Mouse (Mus musculus) cortical plate, adult 2 months (tissue): Measurements from ENCODE around the gene Man2c1. TPM values are rescaled to one million over a fixed set of nuclear protein-coding genes. Genes with fewer than 3 reads are reported as not detected.

Experiments used
- H3K27ac ChIP-seq: fragments of 200-500 bp; 2 replicates; pipeline ENCODE4 v1.5.1; 2012; ENCODE audit warnings: low read length, control low read depth, inconsistent platforms; ENCODE audit not compliant: insufficient read depth
- H3K4me1 ChIP-seq: fragments of 200-500 bp; 2 replicates; pipeline ENCODE4 v1.6.1; 2011; ENCODE audit warnings: low read length; ENCODE audit not compliant: control insufficient read depth, insufficient read depth
- H3K4me3 ChIP-seq: fragments of 200-500 bp; 2 replicates; pipeline ENCODE4 v1.5.1; 2011; ENCODE audit warnings: mild to moderate bottlenecking, low read length, control low read depth; ENCODE audit not compliant: insufficient read depth
- CTCF ChIP-seq: fragments of 200-500 bp; IDR thresholded peaks from 2 replicates; pipeline ENCODE4 v1.5.1; 2011; ENCODE audit warnings: mild to moderate bottlenecking, control low read depth, low read length; ENCODE audit not compliant: insufficient read depth; ENCODE audit errors: extremely low read depth
- POLR2A ChIP-seq: fragments of 200-500 bp; IDR thresholded peaks from 2 replicates; pipeline ENCODE4 v1.6.1; 2011; ENCODE audit warnings: mild to moderate bottlenecking, low read length, control low read depth; ENCODE audit not compliant: insufficient read depth; ENCODE audit errors: extremely low read depth
- polyA plus RNA-seq: library from polyadenylated mRNA; depleted of rRNA; stranded (reverse); fragments of >200 nt; gene quantifications from 2 replicates; pipeline ENCODE4 v1.2.3, GENCODE M21; 2012

Gene Man2c1
- polyA plus RNA-seq, 1 experiment: 234 TPM

GRCm38 (mm10) chr9:57144830-57145229 is 14.3 kb downstream of the Man2c1 start:
- TF ChIP-seq POLR2A: no peak
- TF ChIP-seq CTCF: no peak

DNA sequence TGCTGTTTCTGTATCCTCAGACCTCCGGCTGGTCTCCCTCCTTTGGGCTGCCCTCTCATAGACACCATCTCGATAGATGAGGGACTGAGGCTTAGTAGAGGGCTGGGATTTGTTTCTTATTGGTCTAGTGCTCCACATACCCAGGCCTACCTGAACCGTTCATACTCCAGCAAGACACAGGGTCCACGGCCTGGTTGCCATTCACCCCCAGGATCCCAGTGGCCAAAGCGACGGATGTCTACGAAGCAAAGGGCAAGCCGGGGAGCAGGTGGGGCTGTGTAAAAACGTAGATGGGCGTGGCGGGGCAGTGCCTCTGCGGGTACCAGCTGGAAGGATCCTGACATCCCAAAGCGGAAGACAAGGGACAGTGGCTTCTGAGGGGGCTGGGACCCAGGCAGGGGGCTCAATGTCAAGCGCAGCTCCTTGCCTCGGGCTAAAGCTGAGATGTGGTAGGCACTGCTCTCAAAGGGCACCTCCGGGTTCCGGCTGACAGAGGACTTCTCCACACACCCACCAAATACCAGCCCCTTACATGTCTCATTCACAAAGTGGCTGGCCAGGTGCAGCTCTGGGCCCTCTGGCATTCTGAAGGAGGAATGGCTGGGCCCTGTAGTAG is 16.1 kb downstream of the Man2c1 start:
- H3K4me1 ChIP-seq: peaks cover 5% of the 10 kb centered on the region
- H3K4me3 ChIP-seq: peak overlapping the region; percentile 80; the same call in 1 of the 2 replicates
- no peak overlapping the region for H3K27ac ChIP-seq
- TF ChIP-seq CTCF: no peak
- TF ChIP-seq POLR2A: no peak

More at GRCm38 (mm10) chr9:57144830-57145229, 14.3 kb downstream of the Man2c1 start:
- H3K27ac ChIP-seq: no peak overlapping the region; the same call in 1 of the 2 replicates
- no peak overlapping the region for H3K4me3 ChIP-seq
- peaks cover 5% of the 10 kb centered on the region for H3K4me1 ChIP-seq

- peaks cover 5% of the 10 kb centered on the region for H3K4me1 ChIP-seq
- H3K4me3 ChIP-seq: peak overlapping the region; percentile 80
- H3K27ac ChIP-seq: peak overlapping the region; percentile 51
- no peak for TF ChIP-seq POLR2A
- no peak for TF ChIP-seq CTCF
These were observed 17.0 kb downstream of the Man2c1 start for GRCm38 (mm10) chr9:57147205-57148143.

GRCm38 (mm10) chr9:57148144-57148878 is 17.8 kb downstream of the Man2c1 start, which contains the start of gene Neil1:
Gene Neil1, minus strand, starts transcription at chr9:57148305.
- H3K4me1 ChIP-seq: peaks cover 5% of the 10 kb centered on the region
- H3K4me3 ChIP-seq: peak within 1 kb of the TSS; percentile 80
- TF ChIP-seq CTCF: no peak
- peak; percentile 94 for TF ChIP-seq POLR2A
- peak within 1 kb of the TSS; percentile 87 for H3K27ac ChIP-seq

DNA sequence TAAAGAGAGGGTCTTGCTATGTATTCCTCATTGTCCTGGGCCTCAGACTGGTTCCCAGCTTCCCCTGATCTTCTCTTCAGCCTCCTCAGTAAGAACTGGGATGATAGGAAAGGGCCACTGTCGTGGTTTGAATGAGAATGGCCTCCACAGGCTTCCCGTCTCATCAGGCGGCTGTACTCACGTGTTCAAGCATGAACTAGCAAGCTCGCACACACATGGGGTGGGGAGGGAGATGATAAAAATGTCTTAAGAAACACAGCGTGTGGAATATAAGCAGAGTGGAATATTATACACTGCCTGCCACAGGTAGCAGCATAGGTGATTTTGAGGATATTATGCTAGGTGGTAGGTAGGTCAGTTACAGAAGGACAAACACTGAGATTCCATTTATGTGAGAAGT is 18.5 kb downstream of the Man2c1 start:
- no peak for TF ChIP-seq POLR2A
- no peak for TF ChIP-seq CTCF
- peak overlapping the region; percentile 80; the same call in 1 of the 2 replicates for H3K4me3 ChIP-seq
- H3K27ac ChIP-seq: no peak overlapping the region
- H3K4me1 ChIP-seq: peaks cover 5% of the 10 kb centered on the region

DNA sequence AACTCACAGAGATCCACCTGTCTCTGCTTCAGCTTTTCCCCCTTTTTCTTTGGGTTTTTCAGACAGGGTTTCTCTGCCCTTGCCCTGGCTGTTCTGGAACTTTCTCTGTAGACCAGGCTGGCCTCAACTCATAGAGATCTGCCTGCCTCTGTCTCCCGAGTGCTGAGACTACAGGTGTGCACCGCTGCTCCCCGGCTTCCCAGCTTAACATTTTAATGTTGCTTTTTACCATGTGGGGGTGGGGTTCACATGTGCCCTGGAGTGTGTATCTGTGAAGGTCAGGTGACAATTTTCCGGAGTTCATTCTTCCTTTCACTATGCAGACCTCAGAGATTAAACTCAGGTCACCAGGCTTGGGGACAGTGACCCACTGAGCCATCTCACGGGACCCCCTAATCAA is 19.7 kb downstream of the Man2c1 start:
- H3K4me1 ChIP-seq: peaks cover 5% of the 10 kb centered on the region
- no peak overlapping the region for H3K4me3 ChIP-seq
- no peak for TF ChIP-seq CTCF
- no peak for TF ChIP-seq POLR2A
- H3K27ac ChIP-seq: no peak overlapping the region

- Histone ChIP-seq H3K27ac (no peak overlapping the region), H3K4me1 (peaks cover 7% of the 10 kb centered on the region), H3K4me3 (no peak overlapping the region)
- TF ChIP-seq CTCF: no peak
These were observed 21.8 kb downstream of the Man2c1 start for GRCm38 (mm10) chr9:57152331-57152730.

- H3K27ac ChIP-seq: no peak overlapping the region
- H3K4me1 ChIP-seq: peaks cover 6% of the 10 kb centered on the region
- TF ChIP-seq CTCF: no peak
- TF ChIP-seq POLR2A: no peak
- H3K4me3 ChIP-seq: no peak overlapping the region
These were observed 25.9 kb downstream of the Man2c1 start for GRCm38 (mm10) chr9:57156383-57156782.

DNA sequence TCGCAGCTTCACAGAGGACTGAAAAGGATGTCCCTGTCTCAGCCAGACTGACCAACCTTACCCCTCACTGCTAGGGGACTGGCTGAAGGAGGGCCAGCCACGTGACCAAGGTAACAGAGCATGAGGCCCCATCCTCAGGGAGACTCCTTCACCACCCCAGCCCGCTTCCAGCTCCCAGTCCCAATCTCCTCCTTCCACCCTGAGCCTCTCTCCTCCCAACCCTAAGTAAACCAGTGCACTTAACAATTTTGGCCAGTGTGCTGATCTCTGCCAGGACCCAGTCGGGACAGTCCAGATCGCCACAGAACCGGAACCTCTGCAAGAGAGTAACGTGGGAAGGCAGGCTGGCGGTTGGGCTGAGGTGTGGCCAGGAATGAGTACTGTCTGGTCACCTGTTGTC is 26.3 kb downstream of the Man2c1 start:
- Histone ChIP-seq H3K4me3 (peak overlapping the region; percentile 78), H3K4me1 (peaks cover 6% of the 10 kb centered on the region), H3K27ac (no peak overlapping the region)
- TF ChIP-seq POLR2A (no peak), CTCF (no peak)

GRCm38 (mm10) chr9:57157499-57157898 is 27.0 kb downstream of the Man2c1 start:
- peak overlapping the region; percentile 13; the same call in 1 of the 2 replicates for H3K27ac ChIP-seq
- TF ChIP-seq CTCF (no peak), POLR2A (peak; percentile 45; the same call in 1 of the 2 replicates)
- peaks cover 6% of the 10 kb centered on the region for H3K4me1 ChIP-seq
- H3K4me3 ChIP-seq: peak overlapping the region; percentile 78
